9 mouse cellular contexts compared by ENCODE assay signal in the genomic region with DNA sequence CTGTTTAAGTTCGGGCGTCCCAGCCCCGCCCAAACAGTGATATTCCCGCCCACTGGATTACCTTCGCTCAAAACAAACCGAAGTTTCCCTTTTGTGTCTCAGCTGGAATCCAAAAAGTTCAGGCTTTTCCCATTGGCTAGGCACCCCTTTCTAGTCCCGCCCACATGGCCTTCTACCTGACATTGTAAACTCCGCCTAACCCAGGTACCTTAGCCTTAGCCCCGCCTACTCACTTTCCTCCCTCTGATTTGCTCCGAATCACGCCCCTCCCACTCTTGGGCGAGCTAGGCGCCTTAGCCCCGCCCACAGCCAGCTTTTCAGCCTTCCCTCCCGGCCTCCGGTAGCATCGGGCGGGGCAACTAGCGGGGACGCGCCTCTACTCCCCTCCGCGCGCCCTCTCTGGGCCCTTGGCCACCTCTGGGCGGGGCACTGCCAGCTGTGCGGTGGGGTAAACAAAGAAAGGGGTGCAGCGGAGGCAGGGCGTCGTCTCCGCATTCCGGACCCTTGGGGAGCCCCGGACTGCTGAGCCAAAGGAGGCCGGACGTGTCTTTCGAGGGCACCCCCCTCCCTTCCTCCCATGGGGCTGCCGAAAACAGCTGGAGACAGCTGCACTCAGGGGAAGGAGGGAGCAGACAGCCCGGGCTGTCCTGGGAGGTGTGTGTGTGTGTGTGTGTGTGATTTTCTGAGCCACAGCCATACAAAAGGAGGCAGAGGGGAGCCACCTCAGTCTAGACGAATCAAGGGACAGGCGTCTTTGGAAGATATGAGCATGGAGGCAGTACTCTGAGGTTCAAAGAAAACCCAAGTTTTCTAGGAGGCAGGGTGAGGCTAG. TPM values are rescaled to one million over a fixed set of nuclear protein-coding genes. Genes with fewer than 3 reads are reported as not detected.
A peak's percentile ranks its signal among the peaks of the same experiment; 100 is the strongest.
DNase-seq lines count a peak whose midpoint lies in the region; ATAC-seq lines count a peak whose summit lies in the region.
"Had no signal": no experiment of that assay in that cellular context is flagged by ENCODE, and none has a peak within 500 bp of the region (broad histone marks: within the 10 kb centered on the region; RNA-seq: fewer than 3 reads in every experiment).

No protein-coding gene starts in this region.

- H3K27ac ChIP-seq in heart, embryonic 16.5 days (ENCODE audit: low read length): peak overlapping the region; percentile 74

- DNase-seq in adrenal gland, postnatal 10 days: peak; percentile 91
- DNase-seq in kidney, postnatal 25 days: peak; percentile 97 to 98
- peak; percentile 96 for DNase-seq in lung, postnatal 14 days
- DNase-seq in ovary, postnatal 14 days (ENCODE audit: low spot score): peak; percentile 88
- DNase-seq in thymus, postnatal 4 days: peak; percentile 92

- H3K4me3 ChIP-seq in erythroblast, embryonic 14.5 days (replicated peaks): peak overlapping the region; percentile 49
- peak overlapping the region; percentile 73 for H3K4me3 ChIP-seq in heart, embryonic 16.5 days (ENCODE audit: low read length)

- no peaks in the 10 kb centered on the region for H3K36me3 ChIP-seq in erythroblast, embryonic 14.5 days (ENCODE audit: control insufficient read depth)
- H3K36me3 ChIP-seq in heart, embryonic 16.5 days (ENCODE audit: control insufficient read depth, insufficient read depth): no peaks in the 10 kb centered on the region; the same call in 1 of the 2 replicates

- peak; percentile 62 for ATAC-seq in CD4-positive, CD25-positive, alpha-beta regulatory T cell, adult 4 months
- ATAC-seq in heart, embryonic 16.5 days (replicated peaks; ENCODE audit: extremely low read depth, insufficient read depth, low FRiP score): peak; percentile 30

- H3K27me3 ChIP-seq in erythroblast, embryonic 14.5 days (ENCODE audit: control insufficient read depth): peaks cover 100% of the 10 kb centered on the region
- H3K27me3 ChIP-seq in heart, embryonic 16.5 days (ENCODE audit: control insufficient read depth, insufficient read depth, low read length): peaks cover 82% of the 10 kb centered on the region

- H3K9ac ChIP-seq in heart, embryonic 16.5 days (ENCODE audit: low read length): peak overlapping the region; percentile 85

- H3K4me1 ChIP-seq in erythroblast, embryonic 14.5 days (ENCODE audit: control insufficient read depth): peaks cover 41% of the 10 kb centered on the region
- H3K4me1 ChIP-seq in heart, embryonic 16.5 days (ENCODE audit: control insufficient read depth, insufficient read depth, low read length): peaks cover 46% of the 10 kb centered on the region

- H3K9me3 ChIP-seq in erythroblast, embryonic 14.5 days (ENCODE audit: control insufficient read depth, low read length): peaks cover 14% of the 10 kb centered on the region
- H3K9me3 ChIP-seq in heart, embryonic 16.5 days (replicated peaks; ENCODE audit: control insufficient read depth, low read length): no peaks in the 10 kb centered on the region

- H3K4me2 ChIP-seq in heart, embryonic 16.5 days (ENCODE audit: low read depth, low read length): peak overlapping the region; percentile 90

- WGBS in heart, embryonic 16.5 days: 1% methylated on average over 39 of the region's 39 CpGs

RNA-seq across cellular contexts. Expression of a gene that starts 6.6 kb away (rescaled TPM):
- 1 to 10 TPM in 1 of 2 experiments, under 1 TPM in 1; 0.77 to 2.0 TPM for polyA plus RNA-seq in CD4-positive, CD25-positive, alpha-beta regulatory T cell, adult 4 months (2017; shearing (Covaris generic))
- total RNA-seq in adrenal gland, postnatal 10 days (2021): 100 to 1,000 TPM; 107 to 111 TPM
- polyA plus RNA-seq in erythroblast, embryonic 14.5 days (2012): 0.01 and 0.03 TPM in 2 replicates
- 63.5 and 86.0 TPM in 2 replicates for polyA plus RNA-seq in heart, embryonic 16.5 days (2015; fragmentation: Nextera tagmentation; extraction: Ambion mirVana)

RNA-seq across cellular contexts. Expression of a gene that starts 24.9 kb away (rescaled TPM):
- polyA plus RNA-seq in CD4-positive, CD25-positive, alpha-beta regulatory T cell, adult 4 months (2017; shearing (Covaris generic)): 10 to 100 TPM; 49.2 to 76.0 TPM
- 10 to 100 TPM; 19.6 to 22.9 TPM for total RNA-seq in adrenal gland, postnatal 10 days (2021)
- polyA plus RNA-seq in erythroblast, embryonic 14.5 days (2012): 13.0 and 15.9 TPM in 2 replicates
- polyA plus RNA-seq in heart, embryonic 16.5 days (2015; fragmentation: Nextera tagmentation; extraction: Ambion mirVana): 22.3 and 24.1 TPM in 2 replicates

RNA-seq across cellular contexts. Expression of a gene that starts 26.3 kb away (rescaled TPM):
- polyA plus RNA-seq in CD4-positive, CD25-positive, alpha-beta regulatory T cell, adult 4 months (2017; shearing (Covaris generic)): not detected
- total RNA-seq in adrenal gland, postnatal 10 days (2021): 1 to 10 TPM in 1 of 2 experiments, not detected in 1; 2.5 TPM
- not detected in 2 replicates for polyA plus RNA-seq in erythroblast, embryonic 14.5 days (2012)
- polyA plus RNA-seq in heart, embryonic 16.5 days (2015; fragmentation: Nextera tagmentation; extraction: Ambion mirVana): 0.46 TPM in 1 of 2 replicates, not detected in the other
- total RNA-seq: left cerebral cortex, postnatal 36 days had no signal

Comparison
In these comparisons a context has a peak if more than half of its experiments do, and no peak if none do; other contexts are left out.
1. Peak in every context shown above with its lines: DNase-seq, ATAC-seq, H3K4me3 ChIP-seq and H3K27ac ChIP-seq.
2. RNA of a gene that starts 6.6 kb away (polyA plus RNA-seq): 63.5 to 86.0 TPM in heart, embryonic 16.5 days; 0.77 to 2.0 TPM in CD4-positive, CD25-positive, alpha-beta regulatory T cell, adult 4 months and 0.01 to 0.03 TPM in erythroblast, embryonic 14.5 days; every median in the first group is over 10 times any median in the second.